Mouse (Mus musculus): ENCODE data around the gene Tppp3.

The Tppp3 gene

DNA sequence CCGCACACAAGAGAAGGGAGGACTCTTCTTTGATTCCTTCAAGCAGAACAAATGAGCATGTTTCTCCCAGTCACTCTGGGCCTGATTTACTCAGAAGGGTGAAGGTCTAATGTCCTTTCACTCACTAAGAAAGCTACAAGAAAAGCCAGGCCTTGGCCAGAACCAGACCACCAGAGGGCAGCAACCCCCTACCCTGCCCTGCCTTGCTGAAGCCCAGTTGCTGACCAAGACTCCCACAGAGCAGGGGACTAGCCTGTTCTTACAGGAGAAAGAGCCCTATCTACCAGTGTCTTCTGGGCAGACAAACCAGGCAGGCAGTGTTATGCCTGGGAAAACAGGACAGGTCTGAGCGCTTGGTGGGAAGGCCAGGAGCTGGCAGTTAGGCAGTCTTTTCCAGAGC is 13.1 kb upstream of the Tppp3 start:
- peak; percentile 72 to 81 for DNase-seq (ENCODE audit: low spot score in 2 of 2)

DNA sequence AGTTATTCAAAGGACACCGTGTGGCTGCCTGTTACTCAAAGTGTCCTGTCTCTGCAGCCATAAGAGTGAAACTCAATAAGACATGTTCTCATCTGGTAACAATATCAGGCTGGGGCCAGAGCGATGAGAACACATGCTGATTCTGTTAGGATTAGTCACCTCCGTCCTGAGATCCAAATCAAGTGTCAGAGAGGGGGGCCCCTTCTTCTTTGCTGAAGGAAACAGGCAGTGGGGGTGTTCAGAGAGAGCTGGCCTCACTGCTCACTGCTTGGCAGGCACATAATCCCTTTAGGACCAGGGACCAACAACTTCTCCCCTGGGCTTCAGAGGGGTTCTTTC is 12.7 kb upstream of the Tppp3 start:
- DNase-seq (ENCODE audit: low spot score in 2 of 2), result no peak

GRCm38 (mm10) chr8:105483212-105484029 is 12.1 kb upstream of the Tppp3 start:
- DNase-seq (ENCODE audit: low spot score in 2 of 2), result peak; percentile 68 to 77

DNA sequence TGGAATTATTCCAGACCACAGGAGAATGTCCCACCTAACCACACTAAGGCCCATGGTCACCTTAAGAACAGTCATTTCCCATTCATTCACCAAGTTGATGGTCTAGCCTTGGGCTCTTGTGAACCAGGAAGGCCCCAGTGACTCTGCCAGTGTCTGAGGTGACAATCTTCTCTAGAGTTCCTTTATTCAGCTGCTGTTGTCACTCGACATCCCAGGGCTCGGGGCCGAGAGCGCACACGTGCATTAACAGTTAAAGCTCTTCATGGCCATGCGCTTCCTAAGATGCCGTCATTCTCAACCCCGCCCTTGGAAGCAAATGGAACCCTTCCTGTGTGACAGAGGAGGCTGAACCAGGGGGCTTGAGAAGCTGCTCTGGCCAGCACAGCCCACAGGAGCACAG is 10.8 kb upstream of the Tppp3 start:
- no peak for DNase-seq (ENCODE audit: low spot score in 2 of 2)

- no peak for DNase-seq (ENCODE audit: low spot score in 2 of 2)
Observed at GRCm38 (mm10) chr8:105481453-105481852, 10.1 kb upstream of the Tppp3 start.

- DNase-seq (ENCODE audit: low spot score in 2 of 2), result no peak
Observed at GRCm38 (mm10) chr8:105481013-105481412, 9.7 kb upstream of the Tppp3 start.

GRCm38 (mm10) chr8:105477792-105478191 is 6.5 kb upstream of the Tppp3 start:
- no peak for DNase-seq (ENCODE audit: low spot score in 2 of 2)

DNA sequence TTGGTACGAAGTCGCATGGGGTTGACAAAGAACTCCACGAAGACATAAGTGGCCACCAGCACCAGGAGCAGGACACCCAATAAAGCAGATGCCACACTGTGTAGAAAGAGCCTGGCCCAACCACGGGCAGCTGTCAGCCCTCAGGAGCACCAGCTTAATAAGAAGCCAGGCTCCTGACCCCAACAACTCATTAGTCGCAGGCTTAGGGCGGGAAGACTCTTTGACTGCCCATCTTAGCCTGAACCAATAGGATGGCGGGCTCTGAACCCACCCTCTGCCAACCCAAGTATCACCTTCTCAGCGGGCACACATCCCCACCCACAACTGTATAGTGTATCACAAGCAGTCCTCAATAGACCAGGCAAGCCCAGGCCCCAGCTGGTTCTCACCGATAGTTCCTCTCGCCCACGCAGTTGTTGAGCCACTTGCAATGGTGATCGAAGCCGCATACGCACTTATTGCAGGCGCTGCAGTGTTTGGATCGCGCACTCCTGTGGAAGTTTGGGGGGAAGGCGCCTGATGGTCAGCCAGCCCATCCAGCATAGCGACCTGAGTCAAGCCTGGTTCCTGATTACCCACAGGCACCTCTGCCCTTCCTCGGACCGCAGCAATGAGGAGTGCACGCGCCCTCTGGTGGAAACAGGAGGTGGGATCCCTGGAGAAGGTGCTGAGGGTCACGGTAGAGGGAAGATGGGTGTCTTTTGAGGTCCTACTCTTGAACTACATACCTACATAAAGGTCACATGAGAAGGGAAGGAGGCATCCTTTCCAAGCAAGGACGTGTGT is 5.5 kb upstream of the Tppp3 start:
- DNase-seq (ENCODE audit: low spot score in 2 of 2), result peak in 1 of 2 experiments; percentile 32

- DNase-seq (ENCODE audit: low spot score in 2 of 2), result no peak
Observed at GRCm38 (mm10) chr8:105476161-105476560, 4.8 kb upstream of the Tppp3 start.

- DNase-seq (ENCODE audit: low spot score in 2 of 2), result no peak
Observed at GRCm38 (mm10) chr8:105475742-105476141, 4.4 kb upstream of the Tppp3 start.

- peak in 1 of 2 experiments; percentile 34 for DNase-seq (ENCODE audit: low spot score in 2 of 2)
Observed at GRCm38 (mm10) chr8:105475254-105475653, 3.9 kb upstream of the Tppp3 start.

DNA sequence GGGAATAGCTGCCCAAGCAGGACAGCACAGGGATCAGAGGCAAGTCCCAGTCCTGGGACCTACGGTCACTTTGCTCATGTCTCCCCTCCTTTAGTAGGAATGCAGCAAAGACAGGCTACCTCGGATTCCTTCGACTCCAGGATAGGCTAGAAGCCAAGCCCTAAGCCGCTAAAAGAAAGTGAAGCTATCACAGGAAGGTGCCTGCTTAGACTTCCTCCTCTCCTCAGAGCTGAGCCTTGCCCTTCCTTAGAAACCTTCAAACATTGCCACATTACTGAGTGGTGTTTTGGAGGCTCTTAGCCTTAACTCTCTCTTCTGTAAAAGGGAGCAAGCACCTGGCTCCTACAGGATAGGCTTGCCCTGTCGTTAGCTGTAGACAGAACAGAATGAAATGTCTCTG is 3.4 kb upstream of the Tppp3 start:
- no peak for DNase-seq (ENCODE audit: low spot score in 2 of 2)

- DNase-seq (ENCODE audit: low spot score in 2 of 2), result peak in 1 of 2 experiments; percentile 30
Observed at GRCm38 (mm10) chr8:105473816-105474606, 2.7 kb upstream of the Tppp3 start.

DNA sequence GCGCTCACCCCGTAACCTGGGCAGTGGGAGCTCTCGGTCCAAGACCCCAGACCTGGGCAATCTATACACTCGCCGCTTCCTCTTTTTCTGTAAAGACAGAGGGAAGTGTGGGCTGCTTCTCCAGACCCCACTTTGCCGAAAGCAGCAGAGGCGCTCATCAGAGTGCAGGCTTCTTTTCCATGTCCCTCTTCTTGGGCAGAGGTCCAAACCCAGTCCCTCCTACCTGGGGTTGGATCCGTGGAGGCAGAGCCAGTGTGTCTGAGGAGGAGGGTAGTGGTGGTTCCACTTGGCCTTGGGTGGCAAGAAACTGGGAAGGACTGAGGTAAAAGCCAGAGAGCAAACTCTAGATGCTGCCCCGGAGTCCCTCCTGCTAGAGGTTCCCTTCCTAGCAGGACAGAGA is 1.7 kb upstream of the Tppp3 start:
- no peak for DNase-seq (ENCODE audit: low spot score in 2 of 2)

GRCm38 (mm10) chr8:105472414-105472932 is 1.1 kb upstream of the Tppp3 start:
- no peak for DNase-seq (ENCODE audit: low spot score in 2 of 2)

- no peak for DNase-seq (ENCODE audit: low spot score in 2 of 2)
Observed at GRCm38 (mm10) chr8:105470681-105471313, 529 bp downstream of the Tppp3 start.

DNA sequence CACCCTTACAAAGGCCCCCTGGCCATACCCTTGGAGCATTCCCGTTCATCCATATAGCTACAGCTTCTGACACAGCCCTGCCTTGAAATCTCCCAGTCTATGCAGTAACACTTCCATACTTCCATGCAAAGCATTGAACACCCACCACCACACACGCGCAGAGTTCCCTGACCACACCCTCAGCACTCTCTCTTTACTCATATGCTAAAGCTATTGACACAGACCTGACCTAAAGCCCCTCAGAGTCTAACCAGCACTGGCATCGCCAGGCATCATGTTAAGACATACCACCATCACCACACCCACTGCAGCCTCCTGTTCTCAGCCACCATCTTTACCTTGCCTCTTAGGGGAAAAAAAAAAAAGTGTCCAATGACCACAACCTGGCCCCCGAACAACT is 1.1 kb downstream of the Tppp3 start:
- no peak for DNase-seq (ENCODE audit: low spot score in 2 of 2)

DNA sequence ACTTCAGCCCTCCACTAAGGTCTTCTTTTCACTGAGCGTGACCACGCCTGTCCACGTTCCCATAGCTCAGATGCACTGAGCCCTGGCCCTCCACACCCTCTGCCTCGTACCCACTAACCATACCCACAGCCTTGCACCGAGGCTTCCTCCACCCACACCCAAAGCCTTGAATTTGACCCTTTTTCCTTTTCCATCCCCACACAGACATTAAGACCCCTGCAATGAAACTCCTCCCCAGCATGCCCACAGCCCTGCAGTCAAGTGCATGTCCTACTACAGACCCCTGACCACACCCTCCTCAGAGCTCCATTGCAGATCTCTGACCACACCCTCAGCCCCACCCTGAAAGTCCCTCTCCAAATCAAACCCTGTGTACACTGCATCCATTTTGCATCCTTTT is 1.5 kb downstream of the Tppp3 start:
- no peak for DNase-seq (ENCODE audit: low spot score in 2 of 2)

DNA sequence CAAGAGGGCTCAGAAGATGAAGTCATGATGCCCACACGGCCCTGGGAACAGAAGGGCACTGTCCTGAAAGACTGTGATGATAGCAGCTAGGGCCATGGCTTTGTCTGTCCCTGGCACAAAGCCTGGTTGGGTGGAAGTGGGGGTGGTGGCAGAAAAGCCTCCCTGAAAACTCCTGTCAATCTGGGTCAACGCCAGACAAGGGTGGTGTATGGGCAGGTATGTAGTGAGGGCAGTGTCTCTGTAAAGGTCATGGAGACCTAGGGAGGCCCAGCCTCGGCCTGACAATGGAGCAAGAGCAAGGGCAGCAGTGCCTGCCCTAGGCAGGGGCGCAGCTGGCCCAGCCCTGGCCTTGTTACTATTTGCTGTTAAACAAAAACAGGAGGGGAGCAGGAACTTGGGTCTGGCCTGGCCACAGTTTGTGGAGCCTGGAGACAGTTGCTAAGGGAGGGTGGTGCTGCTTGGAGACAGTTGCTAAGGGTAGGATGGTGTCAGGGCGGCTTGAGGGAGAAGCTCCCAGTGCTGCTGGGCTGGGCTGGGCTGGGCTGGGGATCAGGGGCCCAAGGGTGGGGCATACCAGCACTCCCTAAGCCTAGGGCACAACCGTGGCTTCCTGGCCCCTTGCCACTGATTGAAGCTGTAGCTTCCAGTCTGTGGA is 2.2 kb downstream of the Tppp3 start:
- peak in 1 of 2 experiments; percentile 32 for DNase-seq (ENCODE audit: low spot score in 2 of 2)

- DNase-seq (ENCODE audit: low spot score in 2 of 2), result no peak
Observed at GRCm38 (mm10) chr8:105468002-105468720, 3.2 kb downstream of the Tppp3 start.
